Mouse (Mus musculus): Measurements from ENCODE around the gene Gm49486. TPM values are rescaled to one million over a fixed set of nuclear protein-coding genes. Genes with fewer than 3 reads are reported as not detected.

The Gm49486 gene
- total and polyA plus RNA-seq, 3 experiments = 0.11 TPM; not detected in 2

DNA sequence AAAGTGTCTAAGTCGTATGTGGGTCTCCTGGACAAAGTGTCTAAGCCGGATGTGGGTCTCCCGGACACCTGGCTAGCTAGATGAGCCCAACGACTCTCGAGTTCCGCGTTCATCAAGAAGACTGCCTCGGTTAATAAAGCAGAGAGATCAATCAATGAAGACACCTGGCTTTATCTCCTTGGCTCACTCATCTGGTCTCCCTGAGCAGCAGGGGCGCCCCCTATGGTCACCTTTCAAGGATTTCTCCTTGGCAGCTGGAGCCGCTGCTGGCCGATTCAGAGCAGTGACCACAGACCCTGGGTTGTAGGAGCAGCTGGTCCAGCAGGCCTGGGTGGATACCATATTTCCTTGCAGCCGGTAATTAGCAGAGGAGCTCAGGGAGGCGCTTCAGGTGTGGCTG lies 33.2 kb downstream of the Gm49486 start:
- Histone ChIP-seq H3K4me3 (ENCODE audit: low read depth, low read length) (no peak overlapping the region), H3K27me3 (ENCODE audit: insufficient read depth, low read length) (peaks cover 40% of the 10 kb centered on the region), H3K9me3 (replicated peaks) (no peaks in the 10 kb centered on the region), H3K36me3 (replicated peaks) (no peaks in the 10 kb centered on the region), H3K4me1 (ENCODE audit: insufficient read depth, low read depth, low read length) (no peaks in the 10 kb centered on the region)
- ATAC-seq (ENCODE audit: extremely low read depth, insufficient number of reproducible peaks, low FRiP score, poor library complexity, severe bottlenecking) (no peak), DNase-seq (ENCODE audit: low spot score) (no peak)
- TF ChIP-seq GATA1 (IDR thresholded peaks at IDR 0.05; ENCODE audit: borderline replicate concordance, low read length) (no peak), TAL1 (conservative IDR thresholded peaks at IDR 0.05; ENCODE audit: low read depth, low read length) (no peak), CTCF (IDR thresholded peaks at IDR 0.05; ENCODE audit: low read depth, low read length) (no peak), GATA2 (IDR thresholded peaks at IDR 0.05; ENCODE audit: borderline replicate concordance, low read depth, low read length) (no peak), POLR2AphosphoS5 (IDR thresholded peaks at IDR 0.05; ENCODE audit: insufficient replicate concordance, low read depth, low read length) (no peak)

DNA sequence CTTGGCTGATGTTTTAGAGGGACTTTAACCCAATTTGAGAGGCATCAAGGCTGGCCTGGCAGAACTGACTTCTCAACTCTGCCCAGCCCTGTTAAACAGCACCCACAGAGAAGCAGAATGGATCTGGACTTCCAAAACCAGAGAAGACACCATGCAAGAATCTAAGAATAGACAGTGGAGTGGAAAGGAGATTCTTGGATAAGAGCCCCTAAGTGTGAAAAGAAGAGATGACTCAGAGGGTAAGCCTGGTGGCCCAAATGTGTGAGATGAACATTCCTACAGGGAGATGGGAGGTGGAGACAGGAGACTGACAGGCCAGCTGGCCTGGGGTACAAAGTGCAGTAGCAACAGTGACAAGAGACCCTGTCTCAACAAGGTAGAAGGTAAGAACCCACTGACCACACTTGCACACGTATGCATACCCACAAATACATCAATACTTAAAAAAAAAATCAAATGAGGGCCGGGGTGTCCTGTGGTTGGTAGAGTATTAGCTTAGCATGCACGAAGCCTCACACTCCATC lies 33.7 kb downstream of the Gm49486 start:
- H3K9me3 ChIP-seq (replicated peaks) = no peaks in the 10 kb centered on the region

DNA sequence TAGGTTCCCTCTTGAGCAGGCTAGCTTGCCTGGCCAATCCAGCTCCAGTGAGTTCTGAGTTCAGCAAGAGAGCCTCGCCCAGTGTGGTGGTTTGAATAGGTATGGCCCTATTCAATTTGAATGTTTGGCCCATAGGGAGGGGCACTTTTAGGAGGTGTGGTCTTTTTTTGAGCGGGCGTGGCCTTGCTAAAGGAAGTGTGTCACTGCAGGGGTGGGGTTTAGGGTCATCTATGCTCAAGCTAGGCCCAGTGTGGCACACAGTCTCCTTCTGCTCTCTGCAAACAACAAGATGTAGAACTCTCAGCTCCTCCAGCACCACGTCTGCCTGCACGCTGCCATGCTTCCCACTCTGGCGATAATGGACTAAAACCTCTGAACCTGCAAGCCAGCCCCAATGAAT lies 34.5 kb downstream of the Gm49486 start:
- peaks cover 49% of the 10 kb centered on the region for H3K27me3 ChIP-seq (ENCODE audit: insufficient read depth, low read length)
- no peak for DNase-seq (ENCODE audit: low spot score)
- no peak overlapping the region for H3K4me3 ChIP-seq (ENCODE audit: low read depth, low read length)
- no peak for TF ChIP-seq POLR2AphosphoS5 (IDR thresholded peaks at IDR 0.05; ENCODE audit: insufficient replicate concordance, low read depth, low read length)
- no peak for TF ChIP-seq CTCF (IDR thresholded peaks at IDR 0.05; ENCODE audit: low read depth, low read length)
- no peak for TF ChIP-seq TAL1 (conservative IDR thresholded peaks at IDR 0.05; ENCODE audit: low read depth, low read length)
- ATAC-seq (ENCODE audit: extremely low read depth, insufficient number of reproducible peaks, low FRiP score, poor library complexity, severe bottlenecking) = no peak
- H3K36me3 ChIP-seq (replicated peaks) = no peaks in the 10 kb centered on the region
- no peaks in the 10 kb centered on the region for H3K4me1 ChIP-seq (ENCODE audit: insufficient read depth, low read depth, low read length)
- H3K9me3 ChIP-seq (replicated peaks) = no peaks in the 10 kb centered on the region

More for the DNA sequence above, 33.7 kb downstream of the Gm49486 start:
- H3K4me1 ChIP-seq (ENCODE audit: insufficient read depth, low read depth, low read length) = no peaks in the 10 kb centered on the region
- TF ChIP-seq POLR2AphosphoS5 (IDR thresholded peaks at IDR 0.05; ENCODE audit: insufficient replicate concordance, low read depth, low read length) (no peak), GATA2 (IDR thresholded peaks at IDR 0.05; ENCODE audit: borderline replicate concordance, low read depth, low read length) (no peak), CTCF (IDR thresholded peaks at IDR 0.05; ENCODE audit: low read depth, low read length) (no peak), GATA1 (IDR thresholded peaks at IDR 0.05; ENCODE audit: borderline replicate concordance, low read length) (no peak), TAL1 (conservative IDR thresholded peaks at IDR 0.05; ENCODE audit: low read depth, low read length) (no peak)
- ATAC-seq (ENCODE audit: extremely low read depth, insufficient number of reproducible peaks, low FRiP score, poor library complexity, severe bottlenecking) = no peak
- peaks cover 44% of the 10 kb centered on the region for H3K27me3 ChIP-seq (ENCODE audit: insufficient read depth, low read length)
- no peaks in the 10 kb centered on the region for H3K36me3 ChIP-seq (replicated peaks)
- no peak for DNase-seq (ENCODE audit: low spot score)
- H3K4me3 ChIP-seq (ENCODE audit: low read depth, low read length) = no peak overlapping the region

DNA sequence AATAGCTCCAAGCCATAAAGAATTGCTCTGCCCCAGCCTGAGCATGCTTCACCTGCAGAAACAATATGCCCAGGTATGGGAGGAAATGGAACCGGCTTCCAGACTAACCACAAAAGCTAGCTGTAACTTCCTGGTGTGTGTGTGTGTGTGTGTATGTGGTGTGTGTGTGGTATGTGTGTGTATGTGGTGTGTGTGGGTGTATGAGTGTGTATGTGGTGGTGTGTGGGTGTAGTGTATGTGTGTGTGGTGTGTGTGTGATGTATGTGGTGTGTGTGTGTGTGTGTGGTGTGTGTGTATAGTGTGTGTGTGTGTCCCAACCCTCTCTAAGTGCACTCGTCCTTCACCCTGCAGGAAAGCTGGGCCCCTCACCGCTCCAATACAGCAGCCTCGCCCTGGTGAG lies 36.2 kb downstream of the Gm49486 start:
- H3K4me3 ChIP-seq (ENCODE audit: low read depth, low read length) = no peak overlapping the region
- H3K9me3 ChIP-seq (replicated peaks) = no peaks in the 10 kb centered on the region
- H3K36me3 ChIP-seq (replicated peaks) = no peaks in the 10 kb centered on the region
- 0 out of 2 replicates have a peak, but pooled peaks cover 2% of the 10 kb centered on the region for H3K4me1 ChIP-seq (ENCODE audit: insufficient read depth, low read depth, low read length)
- ATAC-seq (ENCODE audit: extremely low read depth, insufficient number of reproducible peaks, low FRiP score, poor library complexity, severe bottlenecking) (no peak), DNase-seq (ENCODE audit: low spot score) (no peak)
- no peak for TF ChIP-seq GATA2 (IDR thresholded peaks at IDR 0.05; ENCODE audit: borderline replicate concordance, low read depth, low read length)
- no peak for TF ChIP-seq POLR2AphosphoS5 (IDR thresholded peaks at IDR 0.05; ENCODE audit: insufficient replicate concordance, low read depth, low read length)
- no peak for TF ChIP-seq CTCF (IDR thresholded peaks at IDR 0.05; ENCODE audit: low read depth, low read length)
- no peak for TF ChIP-seq TAL1 (conservative IDR thresholded peaks at IDR 0.05; ENCODE audit: low read depth, low read length)
- TF ChIP-seq GATA1 (IDR thresholded peaks at IDR 0.05; ENCODE audit: borderline replicate concordance, low read length) = no peak
- H3K27me3 ChIP-seq (ENCODE audit: insufficient read depth, low read length) = peaks cover 53% of the 10 kb centered on the region

DNA sequence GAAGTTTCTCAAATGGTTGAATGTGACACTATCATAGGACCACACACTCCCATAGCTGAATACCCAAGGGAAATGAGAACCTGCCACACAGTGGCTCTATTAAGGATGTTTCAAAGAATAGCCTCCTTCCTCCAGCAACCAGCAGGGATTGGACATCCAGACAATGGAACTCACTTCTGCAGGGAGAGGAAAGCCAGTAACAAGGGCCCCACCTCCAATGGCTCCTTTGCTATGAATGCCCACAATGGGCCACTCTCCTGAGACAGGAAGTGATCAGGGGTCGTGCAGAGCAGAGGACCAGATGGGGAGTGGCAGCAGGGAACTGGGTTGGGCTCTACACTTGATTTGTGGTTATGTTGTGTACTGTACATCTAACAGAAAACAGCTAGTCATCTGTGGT lies 39.3 kb downstream of the Gm49486 start:
- no peak for ATAC-seq (ENCODE audit: extremely low read depth, insufficient number of reproducible peaks, low FRiP score, poor library complexity, severe bottlenecking)

DNA sequence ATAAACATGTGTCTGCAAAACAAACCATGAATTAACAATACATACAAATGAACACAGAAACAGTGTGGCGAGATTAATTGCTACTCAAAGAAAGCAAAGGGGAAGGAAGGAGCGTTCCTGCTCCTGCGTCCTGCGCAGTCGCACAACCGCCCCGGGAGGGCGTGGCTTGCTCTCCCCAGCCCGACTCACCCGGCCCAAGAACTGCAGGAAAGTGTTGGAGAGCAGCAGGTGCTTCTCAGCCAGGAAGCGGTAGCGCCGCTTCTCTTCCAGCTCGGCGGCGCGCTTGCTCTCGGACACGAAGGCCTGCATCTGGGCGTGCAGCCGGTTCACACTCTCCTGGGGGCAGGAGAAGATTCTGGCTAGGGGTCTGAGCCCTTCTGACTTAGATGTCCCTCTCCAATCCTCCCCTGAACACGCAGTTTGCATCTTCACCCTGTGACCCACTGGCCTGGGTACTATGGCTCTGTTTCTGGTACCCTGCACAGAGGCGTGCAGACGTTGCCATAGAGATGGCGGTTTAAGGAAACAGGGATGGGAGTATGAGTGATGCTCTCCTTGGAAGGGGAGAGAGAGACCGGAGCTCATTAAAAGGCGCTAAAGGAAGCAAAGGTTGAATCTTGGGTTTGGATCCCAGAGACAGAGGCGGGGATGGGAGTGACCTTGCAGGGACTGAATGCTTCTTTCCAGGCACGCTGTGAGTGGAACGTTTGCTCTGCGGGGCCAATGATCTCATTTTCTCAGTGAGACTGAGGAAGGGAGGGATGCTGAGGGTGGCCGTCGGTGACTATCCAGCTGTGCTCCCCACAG lies 41.3 kb downstream of the Gm49486 start:
- H3K4me3 ChIP-seq (ENCODE audit: low read depth, low read length) = no peak overlapping the region
- H3K4me1 ChIP-seq (ENCODE audit: insufficient read depth, low read depth, low read length) = peaks cover 10% of the 10 kb centered on the region; the same call in 1 of the 2 replicates
- no peaks in the 10 kb centered on the region for H3K9me3 ChIP-seq (replicated peaks)
- DNase-seq (ENCODE audit: low spot score) (no peak), ATAC-seq (ENCODE audit: extremely low read depth, insufficient number of reproducible peaks, low FRiP score, poor library complexity, severe bottlenecking) (no peak)
- TF ChIP-seq GATA1 (IDR thresholded peaks at IDR 0.05; ENCODE audit: borderline replicate concordance, low read length) = no peak
- TF ChIP-seq CTCF (IDR thresholded peaks at IDR 0.05; ENCODE audit: low read depth, low read length) = no peak
- TF ChIP-seq POLR2AphosphoS5 (IDR thresholded peaks at IDR 0.05; ENCODE audit: insufficient replicate concordance, low read depth, low read length) = no peak
- no peak for TF ChIP-seq GATA2 (IDR thresholded peaks at IDR 0.05; ENCODE audit: borderline replicate concordance, low read depth, low read length)
- no peak for TF ChIP-seq TAL1 (conservative IDR thresholded peaks at IDR 0.05; ENCODE audit: low read depth, low read length)
- H3K36me3 ChIP-seq (replicated peaks) = no peaks in the 10 kb centered on the region
- H3K27me3 ChIP-seq (ENCODE audit: insufficient read depth, low read length) = peaks cover 64% of the 10 kb centered on the region

More for the DNA sequence above, 39.3 kb downstream of the Gm49486 start:
- no peak for DNase-seq (ENCODE audit: low spot score)
- H3K9me3 ChIP-seq (replicated peaks) = no peaks in the 10 kb centered on the region
- TF ChIP-seq CTCF (IDR thresholded peaks at IDR 0.05; ENCODE audit: low read depth, low read length) (no peak), GATA2 (IDR thresholded peaks at IDR 0.05; ENCODE audit: borderline replicate concordance, low read depth, low read length) (no peak), GATA1 (IDR thresholded peaks at IDR 0.05; ENCODE audit: borderline replicate concordance, low read length) (no peak), TAL1 (conservative IDR thresholded peaks at IDR 0.05; ENCODE audit: low read depth, low read length) (no peak), POLR2AphosphoS5 (IDR thresholded peaks at IDR 0.05; ENCODE audit: insufficient replicate concordance, low read depth, low read length) (no peak)
- peaks cover 10% of the 10 kb centered on the region; the same call in 1 of the 2 replicates for H3K4me1 ChIP-seq (ENCODE audit: insufficient read depth, low read depth, low read length)
- H3K27me3 ChIP-seq (ENCODE audit: insufficient read depth, low read length) = peaks cover 60% of the 10 kb centered on the region
- H3K36me3 ChIP-seq (replicated peaks) = no peaks in the 10 kb centered on the region
- H3K4me3 ChIP-seq (ENCODE audit: low read depth, low read length) = no peak overlapping the region

Data from G1E (cell line).